Mouse (Mus musculus) erythroid progenitor cell, adult 5-6 weeks (primary cell): Measurements from ENCODE around the gene Lce3f. TPM values are rescaled to one million over a fixed set of nuclear protein-coding genes. Genes with fewer than 3 reads are reported as not detected.

Experiments used
- ATAC-seq: replicated peaks from 2 replicates; pipeline ENCODE4 v1.8.0; 2016; ENCODE audit warnings: moderate number of reproducible peaks, mild to moderate bottlenecking, moderate TSS enrichment, inconsistent platforms; ENCODE audit not compliant: poor library complexity, low FRiP score, severe bottlenecking
- total RNA-seq, 2 experiments: library from RNA; stranded (forward) in 1 of 2; stranded (reverse) in 1 of 2; fragments of 150-400 nt in 1 of 2; fragments of 186-747, 209-891 nt in 1 of 2; gene quantifications; 2 replicates each; pipeline versions ENCODE4 v1.2.3 to v1.2.4; 2015 to 2017; ENCODE audit warnings: low replicate concordance in 2 of 2

Gene Lce3f
- not detected in 2 replicates for total RNA-seq (2015; ENCODE audit: low replicate concordance)
- not detected in 2 replicates for total RNA-seq (2017; ENCODE audit: low replicate concordance)

- ATAC-seq: no peak
Measured at GRCm38 (mm10) chr3:92991926-92992325, at the start of gene Lce3f. Gene Lce3f (plus strand): TSS chr3:92992226.

GRCm38 (mm10) chr3:92944186-92944585 is 47.8 kb upstream of the Lce3f start, which contains the start of gene Lce3c:
Gene Lce3c (plus strand): TSS chr3:92944486.
- no peak for ATAC-seq

GRCm38 (mm10) chr3:92957090-92957489 is 34.9 kb upstream of the Lce3f start, which contains the start of gene Lce3d:
Gene Lce3d (plus strand): TSS chr3:92957390.
- ATAC-seq: no peak

- ATAC-seq: no peak
Measured at GRCm38 (mm10) chr3:92966761-92967160, 25.3 kb upstream of the Lce3f start, which contains the start of gene Lce3e. Gene Lce3e (plus strand): TSS chr3:92967061.

GRCm38 (mm10) chr3:92978484-92978883 is 13.5 kb upstream of the Lce3f start:
- ATAC-seq: no peak

- no peak for ATAC-seq
Measured at GRCm38 (mm10) chr3:92998691-92999090, 6.7 kb downstream of the Lce3f start.

GRCm38 (mm10) chr3:93000621-93001020 is 8.6 kb downstream of the Lce3f start:
- ATAC-seq: no peak

GRCm38 (mm10) chr3:93002843-93003242 is 10.8 kb downstream of the Lce3f start:
- no peak for ATAC-seq

- ATAC-seq: no peak
Measured at GRCm38 (mm10) chr3:93014378-93014801, 22.4 kb downstream of the Lce3f start.

- ATAC-seq: no peak
Measured at GRCm38 (mm10) chr3:93014871-93015270, 22.8 kb downstream of the Lce3f start.

- ATAC-seq: no peak
Measured at GRCm38 (mm10) chr3:93015460-93016104, 23.6 kb downstream of the Lce3f start, which contains the start of gene Crct1. Gene Crct1 (minus strand): TSS chr3:93015687.

- no peak for ATAC-seq
Measured at GRCm38 (mm10) chr3:93018960-93019359, 26.9 kb downstream of the Lce3f start, which contains the start of gene Lce1m. Gene Lce1m (minus strand): TSS chr3:93019060.

GRCm38 (mm10) chr3:93021171-93021570 is 29.1 kb downstream of the Lce3f start:
- no peak for ATAC-seq

- no peak for ATAC-seq
Measured at GRCm38 (mm10) chr3:93023411-93024184, 31.6 kb downstream of the Lce3f start.

- no peak for ATAC-seq
Measured at GRCm38 (mm10) chr3:93025486-93025885, 33.5 kb downstream of the Lce3f start.

- ATAC-seq: no peak
Measured at GRCm38 (mm10) chr3:93031450-93031849, 39.4 kb downstream of the Lce3f start.

Other genes with a start within 250 kb of the Lce3f start
- gene Lce1g, start 239.9 kb upstream of the Lce3f start, total RNA-seq (2015; ENCODE audit: low replicate concordance): not detected in 2 replicates
- not detected in 2 replicates for gene Lce1g, start 239.9 kb upstream of the Lce3f start, total RNA-seq (2017; ENCODE audit: low replicate concordance)
- gene Lce1h, start 227.2 kb upstream of the Lce3f start, total RNA-seq (2015; ENCODE audit: low replicate concordance): not detected in 2 replicates
- gene Lce1h, start 227.2 kb upstream of the Lce3f start, total RNA-seq (2017; ENCODE audit: low replicate concordance): not detected in 2 replicates
- not detected in 2 replicates for gene Lce1i, start 213.3 kb upstream of the Lce3f start, total RNA-seq (2015; ENCODE audit: low replicate concordance)
- not detected in 2 replicates for gene Lce1i, start 213.3 kb upstream of the Lce3f start, total RNA-seq (2017; ENCODE audit: low replicate concordance)
- gene Lce1j, start 201.7 kb upstream of the Lce3f start, total RNA-seq (2015; ENCODE audit: low replicate concordance): not detected in 2 replicates
- gene Lce1j, start 201.7 kb upstream of the Lce3f start, total RNA-seq (2017; ENCODE audit: low replicate concordance): not detected in 2 replicates
- not detected in 2 replicates for gene Lce1k, start 184.3 kb upstream of the Lce3f start, total RNA-seq (2015; ENCODE audit: low replicate concordance)
- gene Lce1k, start 184.3 kb upstream of the Lce3f start, total RNA-seq (2017; ENCODE audit: low replicate concordance): not detected in 2 replicates
- not detected in 2 replicates for gene Kprp, start 165.0 kb upstream of the Lce3f start, total RNA-seq (2015; ENCODE audit: low replicate concordance)
- not detected in 2 replicates for gene Kprp, start 165.0 kb upstream of the Lce3f start, total RNA-seq (2017; ENCODE audit: low replicate concordance)
- not detected in 2 replicates for gene Lce1l, start 140.9 kb upstream of the Lce3f start, total RNA-seq (2015; ENCODE audit: low replicate concordance)
- not detected in 2 replicates for gene Lce1l, start 140.9 kb upstream of the Lce3f start, total RNA-seq (2017; ENCODE audit: low replicate concordance)
- gene 2310050C09Rik, start 122.0 kb upstream of the Lce3f start, total RNA-seq (2015; ENCODE audit: low replicate concordance): not detected in 2 replicates
- not detected in 2 replicates for gene 2310050C09Rik, start 122.0 kb upstream of the Lce3f start, total RNA-seq (2017; ENCODE audit: low replicate concordance)
- gene Lce3a, start 66.0 kb upstream of the Lce3f start, total RNA-seq (2015; ENCODE audit: low replicate concordance): not detected in 2 replicates
- not detected in 2 replicates for gene Lce3a, start 66.0 kb upstream of the Lce3f start, total RNA-seq (2017; ENCODE audit: low replicate concordance)
- gene Lce3b, start 59.2 kb upstream of the Lce3f start, total RNA-seq (2015; ENCODE audit: low replicate concordance): not detected in 2 replicates
- gene Lce3b, start 59.2 kb upstream of the Lce3f start, total RNA-seq (2017; ENCODE audit: low replicate concordance): not detected in 2 replicates
- not detected in 2 replicates for gene Lce3c, start 47.7 kb upstream of the Lce3f start, total RNA-seq (2015; ENCODE audit: low replicate concordance)
- not detected in 2 replicates for gene Lce3c, start 47.7 kb upstream of the Lce3f start, total RNA-seq (2017; ENCODE audit: low replicate concordance)
- not detected in 2 replicates for gene Lce3d, start 34.8 kb upstream of the Lce3f start, total RNA-seq (2015; ENCODE audit: low replicate concordance)
- gene Lce3d, start 34.8 kb upstream of the Lce3f start, total RNA-seq (2017; ENCODE audit: low replicate concordance): not detected in 2 replicates
- gene Lce3e, start 25.2 kb upstream of the Lce3f start, total RNA-seq (2015; ENCODE audit: low replicate concordance): not detected in 2 replicates
- gene Lce3e, start 25.2 kb upstream of the Lce3f start, total RNA-seq (2017; ENCODE audit: low replicate concordance): not detected in 2 replicates
- gene Crct1, start 23.5 kb downstream of the Lce3f start, total RNA-seq (2015; ENCODE audit: low replicate concordance): not detected in 2 replicates
- not detected in 2 replicates for gene Crct1, start 23.5 kb downstream of the Lce3f start, total RNA-seq (2017; ENCODE audit: low replicate concordance)
- not detected in 2 replicates for gene Lce1m, start 26.8 kb downstream of the Lce3f start, total RNA-seq (2015; ENCODE audit: low replicate concordance)
- gene Lce1m, start 26.8 kb downstream of the Lce3f start, total RNA-seq (2017; ENCODE audit: low replicate concordance): not detected in 2 replicates
- gene Gm4858, start 76.6 kb downstream of the Lce3f start, total RNA-seq (2015; ENCODE audit: low replicate concordance): not detected in 2 replicates
- gene Gm4858, start 76.6 kb downstream of the Lce3f start, total RNA-seq (2017; ENCODE audit: low replicate concordance): not detected in 2 replicates
- not detected in 2 replicates for gene Crnn, start 152.6 kb downstream of the Lce3f start, total RNA-seq (2015; ENCODE audit: low replicate concordance)
- not detected in 2 replicates for gene Crnn, start 152.6 kb downstream of the Lce3f start, total RNA-seq (2017; ENCODE audit: low replicate concordance)
- not detected in 2 replicates for gene Flg2, start 205.1 kb downstream of the Lce3f start, total RNA-seq (2015; ENCODE audit: low replicate concordance)
- not detected in 2 replicates for gene Flg2, start 205.1 kb downstream of the Lce3f start, total RNA-seq (2017; ENCODE audit: low replicate concordance)